Mouse (Mus musculus) E14TG2a.4 (cell line): ENCODE measurements around the gene Tram2.

Experiments
- H3K27me3 ChIP-seq: 2 replicates; pipeline ENCODE4 v1.6.1; 2014; ENCODE audit warnings: low read length, control low read depth; ENCODE audit not compliant: insufficient read depth
- H3K36me3 ChIP-seq: 2 replicates; pipeline ENCODE4 v1.6.1; 2014; ENCODE audit warnings: low read length, control low read depth; ENCODE audit not compliant: insufficient read depth
- H3K4me1 ChIP-seq: replicated peaks from 2 replicates; pipeline ENCODE4 v1.6.1; 2014; ENCODE audit warnings: low read depth, low read length, control low read depth
- H3K4me3 ChIP-seq: replicated peaks from 2 replicates; pipeline ENCODE4 v1.5.1; 2014; ENCODE audit warnings: mild to moderate bottlenecking, low read length
- H3K9me3 ChIP-seq: 2 replicates; pipeline ENCODE4 v1.6.1; 2014; ENCODE audit warnings: low read length, control low read depth
- CTCF ChIP-seq: conservative IDR thresholded peaks from 2 replicates; pipeline ENCODE4 v1.5.1; 2014; ENCODE audit warnings: low read length
- NANOG ChIP-seq: IDR thresholded peaks from 2 replicates; pipeline ENCODE4 v1.6.1; 2014; ENCODE audit warnings: borderline replicate concordance, low read length, mixed read lengths
- POU5F1 ChIP-seq: IDR thresholded peaks from 2 replicates; pipeline ENCODE4 v1.6.1; 2014; ENCODE audit warnings: low read length, borderline replicate concordance

Tram2 gene

GRCm38 (mm10) chr1:20981764-20982163 is 97.3 kb downstream of the Tram2 start:
- H3K4me1 ChIP-seq = peaks cover 32% of the 10 kb centered on the region
- H3K27me3 ChIP-seq = no peaks in the 10 kb centered on the region
- no peak overlapping the region for H3K4me3 ChIP-seq
- H3K9me3 ChIP-seq = no peaks in the 10 kb centered on the region
- no peaks in the 10 kb centered on the region for H3K36me3 ChIP-seq
- no peak for TF ChIP-seq POU5F1
- TF ChIP-seq CTCF = no peak
- no peak for TF ChIP-seq NANOG

- Histone ChIP-seq H3K9me3 (0 out of 2 replicates have a peak, but pooled peaks cover 6% of the 10 kb centered on the region), H3K4me3 (no peak overlapping the region), H3K36me3 (no peaks in the 10 kb centered on the region), H3K27me3 (no peaks in the 10 kb centered on the region), H3K4me1 (peaks cover 23% of the 10 kb centered on the region)
- TF ChIP-seq NANOG (no peak), CTCF (no peak), POU5F1 (no peak)
Observed at GRCm38 (mm10) chr1:20980553-20980952, 98.5 kb downstream of the Tram2 start.

- Histone ChIP-seq H3K4me1 (peaks cover 23% of the 10 kb centered on the region), H3K36me3 (no peaks in the 10 kb centered on the region), H3K9me3 (0 out of 2 replicates have a peak, but pooled peaks cover 10% of the 10 kb centered on the region), H3K27me3 (no peaks in the 10 kb centered on the region), H3K4me3 (no peak overlapping the region)
- TF ChIP-seq CTCF = no peak
- peak; percentile 71; the same call in 1 of the 2 replicates for TF ChIP-seq POU5F1
- peak; percentile 98 for TF ChIP-seq NANOG
Observed at GRCm38 (mm10) chr1:20974341-20975135, 104.5 kb downstream of the Tram2 start.

GRCm38 (mm10) chr1:20973389-20973788 is 105.6 kb downstream of the Tram2 start:
- no peak for TF ChIP-seq NANOG
- no peak for TF ChIP-seq CTCF
- TF ChIP-seq POU5F1 = no peak
- peaks cover 19% of the 10 kb centered on the region for H3K4me1 ChIP-seq
- no peak overlapping the region for H3K4me3 ChIP-seq
- 0 out of 2 replicates have a peak, but pooled peaks cover 10% of the 10 kb centered on the region for H3K9me3 ChIP-seq
- no peaks in the 10 kb centered on the region for H3K36me3 ChIP-seq
- H3K27me3 ChIP-seq = no peaks in the 10 kb centered on the region

GRCm38 (mm10) chr1:20969642-20970041 is 109.4 kb downstream of the Tram2 start:
- Histone ChIP-seq H3K4me3 (no peak overlapping the region), H3K27me3 (no peaks in the 10 kb centered on the region), H3K36me3 (no peaks in the 10 kb centered on the region), H3K9me3 (no peaks in the 10 kb centered on the region; the same call in 1 of the 2 replicates), H3K4me1 (peaks cover 14% of the 10 kb centered on the region)
- TF ChIP-seq NANOG = no peak
- no peak for TF ChIP-seq CTCF
- no peak for TF ChIP-seq POU5F1

GRCm38 (mm10) chr1:20954876-20955275 is 124.2 kb downstream of the Tram2 start:
- Histone ChIP-seq H3K4me1 (peaks cover 44% of the 10 kb centered on the region), H3K9me3 (no peaks in the 10 kb centered on the region), H3K4me3 (no peak overlapping the region), H3K27me3 (no peaks in the 10 kb centered on the region), H3K36me3 (no peaks in the 10 kb centered on the region)
- TF ChIP-seq POU5F1 (no peak), CTCF (no peak), NANOG (no peak)

- peaks cover 39% of the 10 kb centered on the region for H3K4me1 ChIP-seq
- no peaks in the 10 kb centered on the region for H3K9me3 ChIP-seq
- TF ChIP-seq POU5F1 (no peak), CTCF (no peak), NANOG (no peak)
- no peaks in the 10 kb centered on the region for H3K27me3 ChIP-seq
- H3K4me3 ChIP-seq = peak overlapping the region; percentile 86
- no peaks in the 10 kb centered on the region for H3K36me3 ChIP-seq
Observed at GRCm38 (mm10) chr1:20951799-20952198, 127.2 kb downstream of the Tram2 start.

GRCm38 (mm10) chr1:20951300-20951763 is 127.7 kb downstream of the Tram2 start, which contains the start of gene Efhc1:
Gene Efhc1, plus strand, starts transcription at chr1:20951626.
- H3K27me3 ChIP-seq = no peaks in the 10 kb centered on the region
- no peak for TF ChIP-seq POU5F1
- no peak for TF ChIP-seq NANOG
- TF ChIP-seq CTCF = no peak

More at GRCm38 (mm10) chr1:20951300-20951763, 127.7 kb downstream of the Tram2 start, which contains the start of gene Efhc1:
- no peaks in the 10 kb centered on the region for H3K36me3 ChIP-seq
- peaks cover 39% of the 10 kb centered on the region for H3K4me1 ChIP-seq
- no peaks in the 10 kb centered on the region for H3K9me3 ChIP-seq
- H3K4me3 ChIP-seq = peak within 1 kb of the TSS; percentile 86
